Mouse (Mus musculus) kidney, embryonic 15.5 days (tissue): ENCODE data around the gene Mapk13. TPM values are rescaled to one million over a fixed set of nuclear protein-coding genes. Genes with fewer than 3 reads are reported as not detected.

Experiments
- ATAC-seq: fragments of 200-750 bp; cut with Nextera tagmentation; replicated peaks from 2 replicates; pipeline ENCODE4 v1.8.0; 2017; ENCODE audit warnings: moderate TSS enrichment; ENCODE audit not compliant: low FRiP score
- H3K27ac ChIP-seq: fragments of 300-500 bp; sonication (generic); 2 replicates; pipeline ENCODE4 v1.5.1; 2015; ENCODE audit warnings: mild to moderate bottlenecking, inconsistent platforms
- H3K27me3 ChIP-seq: fragments of 300-500 bp; sonication (generic); 2 replicates; pipeline ENCODE4 v1.6.1; 2015; ENCODE audit warnings: inconsistent platforms
- H3K36me3 ChIP-seq: fragments of 300-500 bp; sonication (generic); 2 replicates; pipeline ENCODE4 v1.6.1; 2015; ENCODE audit warnings: inconsistent platforms
- H3K4me1 ChIP-seq: fragments of 300-500 bp; sonication (generic); 2 replicates; pipeline ENCODE4 v1.6.1; 2015; ENCODE audit warnings: inconsistent platforms
- H3K4me2 ChIP-seq: fragments of 300-500 bp; sonication (generic); 2 replicates; pipeline ENCODE4 v1.6.1; 2015; ENCODE audit warnings: moderate library complexity, mild to moderate bottlenecking, inconsistent platforms
- H3K4me3 ChIP-seq: fragments of 300-500 bp; sonication (generic); replicated peaks from 2 replicates; pipeline ENCODE4 v1.5.1; 2015; ENCODE audit warnings: mild to moderate bottlenecking, inconsistent platforms
- H3K9ac ChIP-seq: fragments of 300-500 bp; sonication (generic); 2 replicates; pipeline ENCODE4 v1.6.1; 2015; ENCODE audit warnings: mild to moderate bottlenecking, inconsistent platforms
- H3K9me3 ChIP-seq: fragments of 300-500 bp; sonication (generic); replicated peaks from 2 replicates; pipeline ENCODE4 v1.6.1; 2016; ENCODE audit warnings: inconsistent platforms
- WGBS: fragments of 180-500 bp; shearing (Covaris S2); methylation state at CpG from one replicate; pipeline ENCODE4 v1.1.7; 2015; ENCODE audit warnings: mixed read lengths; 5-methylcytosine and 5-hydroxymethylcytosine counted together
- polyA plus RNA-seq: library from polyadenylated mRNA; unstranded; fragments of >200 nt; fragmentation: Nextera tagmentation; extraction: Ambion mirVana; gene quantifications from 2 replicates; pipeline ENCODE4 v1.2.1, GENCODE M21; 2015

The Mapk13 gene
- polyA plus RNA-seq, 1 experiment from 2014 or later = 46.4 TPM

DNA sequence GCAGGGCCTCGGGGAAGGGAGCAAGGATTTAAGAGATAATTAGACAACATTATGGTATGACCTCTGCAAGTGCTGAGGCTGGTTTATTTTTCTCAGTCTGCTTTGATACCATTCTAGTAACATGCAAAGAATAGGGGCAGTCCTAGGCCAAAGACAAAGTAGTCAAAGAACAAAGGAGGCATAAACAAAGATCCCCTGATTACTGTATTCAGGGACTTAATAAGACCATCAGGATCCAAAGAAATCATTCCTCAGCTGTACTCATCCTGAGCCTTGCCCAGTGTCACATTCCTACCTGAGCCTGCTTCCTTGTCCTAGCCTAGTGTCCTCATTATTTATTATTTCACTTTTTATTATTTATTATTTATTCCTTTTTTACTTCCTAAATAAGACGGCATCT lies 51.1 kb downstream of the Mapk13 start:
- Histone ChIP-seq H3K4me2 (no peak overlapping the region), H3K9me3 (no peaks in the 10 kb centered on the region), H3K36me3 (peaks cover 98% of the 10 kb centered on the region), H3K27me3 (no peaks in the 10 kb centered on the region), H3K4me3 (no peak overlapping the region), H3K9ac (no peak overlapping the region), H3K27ac (no peak overlapping the region), H3K4me1 (no peaks in the 10 kb centered on the region)
- ATAC-seq = no peak
- 80% methylated on average over 2 of the region's 2 CpGs for WGBS

DNA sequence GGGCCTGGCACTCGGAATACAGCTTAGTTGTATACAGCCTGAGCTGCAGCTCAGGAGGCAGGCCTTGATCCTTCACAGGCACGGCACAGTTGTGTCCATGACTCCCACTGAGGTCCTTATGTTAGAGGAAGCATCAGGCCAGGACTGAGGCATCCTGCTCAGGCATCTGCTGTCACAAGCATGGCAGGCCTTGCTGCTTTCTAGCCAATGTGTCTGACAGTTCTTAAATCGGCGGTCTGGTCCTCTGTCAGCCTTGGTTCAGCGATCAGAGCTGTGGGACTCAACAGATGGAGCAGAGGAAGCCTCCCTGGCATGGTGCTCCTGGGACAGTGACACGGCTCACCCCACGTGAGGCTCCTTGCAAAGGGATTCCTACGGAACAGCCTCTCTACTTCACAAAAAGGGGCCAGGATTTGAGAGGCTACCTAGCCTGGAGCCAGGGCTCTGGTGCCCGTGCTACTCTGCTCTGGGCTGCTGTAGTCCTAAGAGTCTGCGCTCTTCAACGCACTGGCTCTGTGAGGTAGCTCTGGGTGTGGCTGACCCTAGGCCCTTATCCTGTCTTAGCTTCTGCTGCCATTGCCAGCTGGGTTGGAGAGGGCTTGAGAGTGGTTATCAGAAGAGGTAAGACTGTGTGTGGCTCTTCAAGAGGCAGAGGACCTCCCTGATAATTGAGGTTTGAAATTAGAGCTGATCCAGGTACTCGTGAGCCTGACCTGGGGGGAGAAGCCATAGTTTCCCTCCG lies 54.1 kb downstream of the Mapk13 start:
- Histone ChIP-seq H3K4me3 (no peak overlapping the region), H3K4me2 (no peak overlapping the region), H3K9ac (no peak overlapping the region), H3K4me1 (no peaks in the 10 kb centered on the region), H3K36me3 (peaks cover 100% of the 10 kb centered on the region), H3K9me3 (no peaks in the 10 kb centered on the region), H3K27me3 (no peaks in the 10 kb centered on the region), H3K27ac (no peak overlapping the region)
- 82% methylated on average over 13 of the region's 13 CpGs for WGBS
- peak; percentile 81; the same call in 1 of the 2 replicates for ATAC-seq

DNA sequence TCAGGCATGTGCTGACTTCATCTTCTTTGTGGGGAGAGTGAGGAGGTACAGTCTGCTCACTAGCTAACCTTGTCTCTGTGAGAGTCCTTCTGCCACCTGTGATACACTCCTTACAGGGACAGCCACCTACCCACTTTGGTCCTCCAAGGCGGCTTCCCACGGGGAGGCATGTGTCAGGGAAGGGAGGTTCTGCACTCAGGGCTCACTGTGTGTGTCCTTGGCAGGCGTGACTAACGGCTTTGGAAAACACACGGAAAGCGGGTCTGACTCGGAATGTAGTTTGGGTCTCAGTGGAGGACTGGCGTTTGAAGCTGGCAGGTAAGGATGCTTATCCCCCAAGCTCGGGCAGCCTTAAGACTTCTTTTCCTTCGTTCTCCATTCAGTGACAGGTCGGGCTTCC lies 54.7 kb downstream of the Mapk13 start:
- Histone ChIP-seq H3K4me1 (no peaks in the 10 kb centered on the region), H3K9ac (no peak overlapping the region), H3K27ac (no peak overlapping the region), H3K4me3 (no peak overlapping the region), H3K36me3 (peaks cover 100% of the 10 kb centered on the region), H3K9me3 (no peaks in the 10 kb centered on the region), H3K4me2 (no peak overlapping the region), H3K27me3 (no peaks in the 10 kb centered on the region)
- ATAC-seq = no peak
- 85% methylated on average over 11 of the region's 11 CpGs for WGBS

DNA sequence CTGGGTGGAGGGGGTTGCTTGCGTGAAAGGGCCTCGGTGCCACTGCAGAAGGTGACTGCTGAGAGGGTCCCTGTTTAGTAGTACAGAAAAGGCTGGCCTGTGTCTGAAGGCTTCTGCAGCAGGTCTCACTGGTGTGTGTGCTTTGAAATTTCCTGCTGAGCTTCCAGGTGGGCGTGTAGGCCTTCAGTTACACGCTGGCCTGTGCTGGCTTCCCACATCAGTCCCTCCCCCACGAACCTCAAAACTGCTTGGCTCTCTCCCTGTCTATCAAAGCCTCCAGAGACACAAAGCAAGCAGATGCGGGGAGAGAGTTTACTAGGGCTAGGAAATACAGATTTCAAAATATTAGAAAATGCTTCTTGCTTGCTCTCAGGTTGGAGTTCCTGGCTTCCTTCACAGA lies 55.8 kb downstream of the Mapk13 start:
- ATAC-seq = no peak

DNA sequence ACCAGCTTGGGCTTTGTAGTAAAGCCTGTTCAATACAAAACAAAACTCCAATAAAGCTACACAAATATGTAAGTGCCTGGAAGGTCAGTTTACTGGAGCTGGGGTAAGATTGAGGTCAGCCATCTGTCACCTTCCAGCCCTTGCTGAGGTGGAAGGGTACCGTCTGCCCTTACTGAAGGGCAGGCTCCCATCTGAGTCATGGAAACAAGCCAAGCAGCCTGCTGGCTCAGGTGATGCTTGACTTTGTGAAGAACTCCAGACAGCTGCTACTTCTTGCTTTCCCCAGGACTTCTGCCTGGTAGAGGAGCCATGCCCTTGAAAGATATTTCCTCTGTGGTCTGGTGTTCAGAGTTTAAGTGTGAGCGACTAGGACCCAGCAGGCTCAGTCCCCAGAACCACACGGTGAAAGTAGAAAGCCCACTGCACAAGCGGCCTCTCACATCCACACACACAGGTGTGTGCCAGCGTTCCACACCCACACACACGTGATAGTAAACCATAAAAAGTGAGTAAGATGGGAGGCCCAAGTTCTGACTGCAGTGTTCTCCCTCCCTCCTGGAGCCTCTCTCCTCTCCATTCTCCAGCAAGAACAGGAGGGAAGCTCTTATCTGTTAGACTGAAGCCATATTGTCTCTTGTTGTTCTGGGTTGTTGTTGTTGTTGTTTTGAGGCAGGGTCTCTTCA lies 56.4 kb downstream of the Mapk13 start:
- WGBS = 79% methylated on average over 6 of the region's 6 CpGs
- no peak overlapping the region for H3K4me2 ChIP-seq
- H3K27me3 ChIP-seq = no peaks in the 10 kb centered on the region
- peaks cover 99% of the 10 kb centered on the region for H3K36me3 ChIP-seq
- no peaks in the 10 kb centered on the region for H3K9me3 ChIP-seq
- H3K4me3 ChIP-seq = no peak overlapping the region
- H3K27ac ChIP-seq = no peak overlapping the region
- H3K9ac ChIP-seq = no peak overlapping the region
- H3K4me1 ChIP-seq = no peaks in the 10 kb centered on the region; the same call in 1 of the 2 replicates
- no peak for ATAC-seq

More for the DNA sequence above, 55.8 kb downstream of the Mapk13 start:
- 70% methylated on average over 6 of the region's 6 CpGs for WGBS
- Histone ChIP-seq H3K36me3 (peaks cover 100% of the 10 kb centered on the region), H3K4me3 (no peak overlapping the region), H3K4me1 (no peaks in the 10 kb centered on the region), H3K27ac (no peak overlapping the region), H3K9me3 (no peaks in the 10 kb centered on the region), H3K27me3 (no peaks in the 10 kb centered on the region), H3K4me2 (no peak overlapping the region), H3K9ac (no peak overlapping the region)

DNA sequence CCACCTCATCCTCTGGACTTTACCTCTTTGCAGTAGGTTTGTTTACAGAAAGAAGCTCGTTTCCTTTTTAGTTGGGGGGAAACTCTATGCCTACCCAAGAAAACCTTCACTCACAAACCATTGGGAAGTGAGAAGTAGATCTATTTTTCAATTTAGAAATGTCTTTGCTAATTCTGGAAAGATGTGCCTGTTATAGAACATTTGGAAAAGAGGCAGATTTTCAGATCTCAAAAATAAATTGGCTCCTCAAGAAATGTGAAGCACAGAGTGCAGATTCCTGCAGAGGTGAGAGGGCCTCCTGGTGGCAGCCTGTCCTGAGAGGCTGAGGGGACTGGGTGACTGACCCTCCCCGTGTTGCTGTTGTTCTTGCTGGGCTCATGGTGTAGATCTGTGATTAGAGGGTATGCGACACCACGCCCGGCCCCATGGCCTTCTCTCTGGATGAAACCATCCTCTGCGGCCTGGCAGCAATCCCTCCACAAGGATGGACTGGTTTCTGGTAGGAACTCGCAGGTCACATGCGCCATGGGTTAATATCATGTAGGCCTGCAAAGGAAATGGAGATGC lies 58.7 kb downstream of the Mapk13 start:
- Histone ChIP-seq H3K27me3 (no peaks in the 10 kb centered on the region), H3K9ac (no peak overlapping the region), H3K4me1 (no peaks in the 10 kb centered on the region; the same call in 1 of the 2 replicates), H3K4me3 (no peak overlapping the region), H3K36me3 (peaks cover 99% of the 10 kb centered on the region), H3K27ac (no peak overlapping the region), H3K9me3 (no peaks in the 10 kb centered on the region), H3K4me2 (no peak overlapping the region)
- ATAC-seq = no peak
- 86% methylated on average over 8 of the region's 8 CpGs for WGBS

DNA sequence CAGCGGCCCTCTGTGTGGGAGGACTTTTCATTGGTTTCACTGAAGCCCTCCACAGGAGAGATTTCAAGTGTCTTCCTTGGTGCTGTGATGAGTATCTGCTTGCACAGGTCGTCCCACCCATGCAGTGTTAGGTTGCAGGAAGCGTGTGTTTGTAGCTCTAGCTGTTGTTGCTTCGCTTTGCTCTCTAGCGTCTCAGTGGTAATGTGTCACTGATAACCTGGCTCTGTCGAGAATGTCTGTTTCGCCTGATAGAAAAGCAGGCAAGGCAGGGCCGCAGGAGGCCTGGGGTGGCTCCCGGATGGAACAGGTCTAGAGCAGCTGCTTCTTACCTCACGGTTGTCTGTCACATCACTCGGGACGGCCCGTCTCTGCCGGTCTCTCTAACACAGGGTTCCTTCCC lies 60.0 kb downstream of the Mapk13 start:
- no peaks in the 10 kb centered on the region; the same call in 1 of the 2 replicates for H3K4me1 ChIP-seq
- H3K27me3 ChIP-seq = no peaks in the 10 kb centered on the region
- H3K36me3 ChIP-seq = peaks cover 99% of the 10 kb centered on the region
- no peak overlapping the region for H3K9ac ChIP-seq
- H3K27ac ChIP-seq = 0 out of 2 replicates have a peak overlapping the region, but pooled peaks have one; percentile 28
- no peaks in the 10 kb centered on the region for H3K9me3 ChIP-seq
- peak; percentile 80 for ATAC-seq
- 58% methylated on average over 14 of the region's 14 CpGs for WGBS
- no peak overlapping the region for H3K4me3 ChIP-seq
- H3K4me2 ChIP-seq = no peak overlapping the region

Other genes starting within 250 kb of the Mapk13 start
- not detected in 2 replicates for gene Armc12, start 238.5 kb upstream of the Mapk13 start, polyA plus RNA-seq
- not detected in 2 replicates for gene Clpsl2, start 219.9 kb upstream of the Mapk13 start, polyA plus RNA-seq
- gene Clps, start 208.5 kb upstream of the Mapk13 start, polyA plus RNA-seq = 0.78 and 2.6 TPM in 2 replicates
- gene Lhfpl5, start 193.7 kb upstream of the Mapk13 start, polyA plus RNA-seq = 0.54 and 0.91 TPM in 2 replicates
- 96.3 and 100 TPM in 2 replicates for gene Srpk1, start 146.6 kb upstream of the Mapk13 start, polyA plus RNA-seq
- 0.75 and 0.85 TPM in 2 replicates for gene Slc26a8, start 79.1 kb upstream of the Mapk13 start, polyA plus RNA-seq
- 43.6 and 47.3 TPM in 2 replicates for gene Mapk14, start 78.0 kb upstream of the Mapk13 start, polyA plus RNA-seq
- gene AC170998.1, start 43.2 kb upstream of the Mapk13 start, polyA plus RNA-seq = 3.1 and 4.0 TPM in 2 replicates
- 11.2 and 14.4 TPM in 2 replicates for gene Brpf3, start 31.8 kb downstream of the Mapk13 start, polyA plus RNA-seq
- 0.08 and 0.10 TPM in 2 replicates for gene Pnpla1, start 89.1 kb downstream of the Mapk13 start, polyA plus RNA-seq
- 0.12 and 0.23 TPM in 2 replicates for gene 4930539E08Rik, start 146.0 kb downstream of the Mapk13 start, polyA plus RNA-seq
- 0.21 TPM in 1 of 2 replicates, not detected in the other for gene Pxt1, start 174.5 kb downstream of the Mapk13 start, polyA plus RNA-seq
- 88.8 and 91.5 TPM in 2 replicates for gene Kctd20, start 182.7 kb downstream of the Mapk13 start, polyA plus RNA-seq
- 98.5 and 105 TPM in 2 replicates for gene Stk38, start 238.7 kb downstream of the Mapk13 start, polyA plus RNA-seq